Mouse (Mus musculus) lung, adult 2 months (tissue): ENCODE results near the gene Zic5. TPM values are rescaled to one million over a fixed set of nuclear protein-coding genes. Genes with fewer than 3 reads are reported as not detected.

Source experiments
- DNase-seq: peaks from one replicate; pipeline ENCODE4 v3.0.0; 2022
- H3K4me1 ChIP-seq: fragments of 200-500 bp; 2 replicates; pipeline ENCODE4 v1.6.1; 2011; ENCODE audit warnings: low read length; ENCODE audit not compliant: control insufficient read depth, insufficient read depth
- H3K4me3 ChIP-seq: fragments of 200-500 bp; replicated peaks from 2 replicates; pipeline ENCODE3; 2011; ENCODE audit warnings: low read depth, mild to moderate bottlenecking, control low read depth, low read length; ENCODE audit errors: extremely low read depth
- CTCF ChIP-seq: fragments of 200-500 bp; IDR thresholded peaks from 2 replicates; pipeline ENCODE4 v1.5.1; 2011; ENCODE audit warnings: mild to moderate bottlenecking, low read length, control low read depth; ENCODE audit not compliant: insufficient read depth
- POLR2A ChIP-seq: fragments of 200-500 bp; IDR thresholded peaks from 2 replicates; pipeline ENCODE4 v1.6.1; 2011; ENCODE audit warnings: low read depth, mild to moderate bottlenecking, control low read depth, low read length, borderline replicate concordance; ENCODE audit errors: extremely low read depth
- WGBS: fragments of 180-500 bp; shearing (Covaris S2); methylation state at CpG from one replicate; pipeline ENCODE4 v1.1.7; 2018; 5-methylcytosine and 5-hydroxymethylcytosine counted together
- polyA plus RNA-seq: library from polyadenylated mRNA; depleted of rRNA; stranded (reverse); fragments of >200 nt; gene quantifications from 2 replicates; pipeline ENCODE4 v1.2.3, GENCODE M21; 2012

Zic5 gene
- polyA plus RNA-seq, 1 experiment, result not detected

DNA sequence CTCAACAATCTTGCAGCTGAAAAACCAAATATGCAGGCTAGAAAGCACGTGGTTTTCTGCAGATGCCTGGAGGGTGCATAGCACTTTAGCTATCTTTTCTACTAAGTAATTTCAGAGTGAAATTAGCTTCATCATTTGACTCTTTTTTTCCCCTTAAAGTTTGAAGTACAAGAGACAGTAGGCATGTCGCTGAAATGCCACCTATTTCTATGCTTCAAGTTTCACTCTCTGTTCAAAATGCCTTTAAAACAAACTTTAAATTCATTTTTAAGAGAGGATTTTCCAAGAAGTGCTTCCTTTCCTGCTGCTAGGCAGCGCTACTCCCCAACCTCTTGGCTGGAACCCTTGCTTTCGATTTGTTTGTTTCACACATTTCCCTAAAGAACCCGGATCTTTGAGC, 23.6 kb upstream of the Zic5 start:
- 4% methylated on average over 5 of the region's 5 CpGs for WGBS
- no peak for DNase-seq
- Histone ChIP-seq H3K4me1 (0 out of 2 replicates have a peak, but pooled peaks cover 3% of the 10 kb centered on the region), H3K4me3 (no peak overlapping the region)
- no peak for TF ChIP-seq POLR2A
- TF ChIP-seq CTCF, result no peak

DNA sequence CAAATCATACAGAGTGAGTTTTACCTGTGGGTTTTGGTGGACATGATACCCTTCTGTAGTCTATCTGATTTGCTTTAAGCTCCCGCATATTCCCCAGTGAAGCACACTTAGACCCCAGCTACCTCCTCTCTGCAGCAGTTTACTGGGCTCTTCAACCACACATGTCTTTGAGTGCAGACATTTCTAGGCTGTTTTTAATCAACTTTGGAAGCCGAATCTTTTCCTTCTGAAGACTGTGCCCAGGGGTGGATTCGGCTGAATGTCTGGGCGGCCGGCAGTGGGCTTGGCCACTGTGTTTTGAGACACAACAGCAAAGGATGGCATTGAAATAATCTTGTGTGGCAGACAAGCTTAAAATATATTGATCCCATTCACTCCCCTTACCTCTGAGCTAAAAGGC, 21.9 kb upstream of the Zic5 start:
- DNase-seq, result no peak
- TF ChIP-seq CTCF, result no peak
- TF ChIP-seq POLR2A, result no peak
- Histone ChIP-seq H3K4me1 (0 out of 2 replicates have a peak, but pooled peaks cover 3% of the 10 kb centered on the region), H3K4me3 (no peak overlapping the region)
- 6% methylated on average over 5 of the region's 5 CpGs for WGBS

DNA sequence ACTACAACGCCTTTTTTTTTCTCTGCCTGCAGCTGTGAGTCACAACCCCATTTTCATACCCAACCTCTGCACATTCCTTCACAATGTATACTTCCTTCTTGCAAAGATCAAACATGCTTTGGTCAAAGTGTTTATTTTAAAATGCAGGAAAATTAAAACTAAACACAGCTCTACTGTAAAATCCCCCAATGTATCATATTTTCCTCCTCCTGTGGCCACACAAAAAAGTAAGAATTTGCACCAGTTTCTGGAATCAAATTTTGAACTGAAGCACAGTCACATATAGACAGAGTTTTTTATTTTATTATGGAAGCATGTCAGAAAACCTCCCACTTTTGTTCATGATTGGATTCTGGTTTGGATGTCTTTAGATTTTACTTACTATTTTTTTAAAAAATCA, 21.1 kb upstream of the Zic5 start:
- H3K4me1 ChIP-seq, result 0 out of 2 replicates have a peak, but pooled peaks cover 3% of the 10 kb centered on the region
- H3K4me3 ChIP-seq, result no peak overlapping the region
- 10% methylated on average over 1 of the region's 1 CpGs for WGBS
- TF ChIP-seq POLR2A (no peak), CTCF (no peak)
- no peak for DNase-seq

- 5% methylated on average over 12 of the region's 12 CpGs for WGBS
- 0 out of 2 replicates have a peak, but pooled peaks cover 3% of the 10 kb centered on the region for H3K4me1 ChIP-seq
- no peak overlapping the region for H3K4me3 ChIP-seq
- no peak for DNase-seq
- TF ChIP-seq POLR2A (no peak), CTCF (no peak)
Measured at GRCm38 (mm10) chr14:122485635-122486181, 20.2 kb upstream of the Zic5 start.

GRCm38 (mm10) chr14:122484844-122485551, 19.5 kb upstream of the Zic5 start:
- 3% methylated on average over 24 of the region's 24 CpGs for WGBS
- TF ChIP-seq CTCF (no peak), POLR2A (no peak)
- no peaks in the 10 kb centered on the region for H3K4me1 ChIP-seq
- DNase-seq, result no peak
- H3K4me3 ChIP-seq, result no peak overlapping the region

GRCm38 (mm10) chr14:122484458-122484843, 19.0 kb upstream of the Zic5 start:
- DNase-seq, result no peak
- WGBS, result 10% methylated on average over 4 of the region's 4 CpGs
- no peak overlapping the region for H3K4me3 ChIP-seq
- TF ChIP-seq POLR2A (no peak), CTCF (no peak)
- no peaks in the 10 kb centered on the region for H3K4me1 ChIP-seq

GRCm38 (mm10) chr14:122483556-122484421, 18.3 kb upstream of the Zic5 start:
- H3K4me3 ChIP-seq, result no peak overlapping the region
- 7% methylated on average over 18 of the region's 18 CpGs for WGBS
- H3K4me1 ChIP-seq, result no peaks in the 10 kb centered on the region
- DNase-seq, result no peak
- TF ChIP-seq CTCF (no peak), POLR2A (no peak)

DNA sequence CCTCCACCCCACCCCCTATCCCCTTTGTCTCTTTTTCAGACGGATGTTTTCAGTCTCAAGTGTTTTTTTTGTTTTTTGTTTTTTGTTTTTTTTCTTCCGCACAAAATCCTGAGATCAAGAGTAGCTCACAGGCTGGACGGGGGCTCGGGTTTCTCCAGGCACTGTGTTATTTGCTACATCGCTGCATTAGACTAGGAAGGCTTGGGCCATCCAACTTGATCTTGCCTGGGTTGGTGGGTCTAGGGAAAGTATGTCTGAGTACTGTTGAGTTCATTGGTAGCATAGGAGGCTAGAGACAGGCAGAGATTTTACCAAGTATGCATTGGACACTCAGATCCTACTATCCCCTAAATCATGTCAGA, 17.5 kb upstream of the Zic5 start:
- TF ChIP-seq POLR2A (no peak), CTCF (no peak)
- WGBS, result 8% methylated on average over 5 of the region's 5 CpGs
- no peak for DNase-seq

More for the DNA sequence above, 17.5 kb upstream of the Zic5 start:
- no peak overlapping the region for H3K4me3 ChIP-seq
- H3K4me1 ChIP-seq, result no peaks in the 10 kb centered on the region
